Mouse (Mus musculus): ENCODE results near the gene Fgfr2.

Fgfr2 gene

DNA sequence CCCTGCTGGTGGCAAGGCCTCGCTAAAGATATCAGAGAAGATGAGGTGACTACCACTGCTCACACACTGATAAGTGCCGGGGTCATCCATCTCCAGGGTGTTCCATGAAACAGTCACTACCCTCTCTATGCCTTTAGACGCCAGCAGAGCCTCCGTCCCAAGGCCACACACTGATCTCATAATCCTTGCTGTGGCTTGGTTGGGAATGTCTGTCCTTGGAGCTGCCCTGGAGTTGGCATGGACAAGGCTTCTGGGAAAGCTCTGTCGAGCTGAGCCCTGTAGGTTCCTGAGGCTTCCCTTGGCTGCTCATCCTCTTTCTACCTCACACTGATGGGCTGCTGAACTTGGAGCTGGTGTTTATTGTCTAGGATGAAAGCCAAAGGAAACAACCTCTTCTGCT, 2336.4 kb downstream of the Fgfr2 start:
- peak; percentile 15 for DNase-seq

- peak; percentile 87 for DNase-seq
Measured at GRCm38 (mm10) chr7:130785923-130786575, 2337.1 kb downstream of the Fgfr2 start.

DNA sequence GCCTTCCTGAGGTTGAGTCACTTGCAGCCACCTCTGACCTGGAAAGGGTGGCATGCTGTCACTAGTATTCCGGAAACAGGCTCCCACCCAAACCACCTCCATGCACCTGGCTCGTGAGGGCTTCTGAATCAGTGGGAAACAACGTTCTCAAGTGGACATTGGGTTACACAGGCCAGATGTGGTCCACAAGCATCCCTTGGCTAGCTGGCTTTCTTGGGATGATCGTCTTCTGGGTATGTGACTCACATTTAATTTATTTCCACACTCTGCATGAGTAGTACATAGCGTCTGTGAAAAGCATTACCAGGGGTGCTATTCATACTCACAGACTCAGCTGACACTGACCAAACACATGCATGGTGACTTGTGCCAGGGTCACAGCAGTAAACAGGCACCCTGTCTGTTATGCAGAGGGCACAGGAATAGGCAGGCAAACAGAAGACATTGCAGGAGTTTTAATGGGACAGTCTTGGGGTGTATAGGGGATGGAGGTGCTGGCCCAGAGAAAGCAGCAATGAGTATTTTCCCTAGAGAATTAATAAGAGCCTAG, 2340.6 kb downstream of the Fgfr2 start:
- no peak for DNase-seq

DNA sequence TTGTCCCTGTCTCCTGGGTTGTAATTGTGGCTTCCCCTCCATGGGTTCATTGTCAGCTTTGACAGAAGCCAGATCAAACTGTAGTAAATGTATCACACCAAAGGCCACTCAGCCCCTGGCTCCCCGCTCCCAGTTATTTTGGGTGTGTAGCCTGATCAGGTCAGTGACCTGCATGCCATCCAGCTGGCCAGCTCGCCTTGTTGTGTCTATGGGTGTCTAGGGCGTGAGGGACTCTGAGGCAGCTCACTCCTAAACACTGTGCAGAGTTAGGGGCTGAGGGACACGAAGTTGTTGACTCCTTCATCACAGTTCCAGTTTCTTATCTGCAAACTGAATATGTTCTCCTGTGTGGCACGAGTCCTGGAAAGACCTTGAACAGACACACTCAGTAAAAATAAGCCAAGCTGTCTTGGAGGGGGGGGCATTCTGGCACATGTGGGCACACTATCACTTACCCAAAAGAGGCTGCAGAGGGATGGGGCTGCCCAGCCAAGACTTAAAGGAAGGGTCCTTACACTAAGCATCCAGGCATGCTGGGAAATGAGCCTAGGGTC, 2342.2 kb downstream of the Fgfr2 start:
- no peak for DNase-seq

- DNase-seq = no peak
Measured at GRCm38 (mm10) chr7:130773914-130774630, 2349.1 kb downstream of the Fgfr2 start, which contains the start of gene Btbd16. Btbd16 (plus strand) TSS chr7:130774069.

DNA sequence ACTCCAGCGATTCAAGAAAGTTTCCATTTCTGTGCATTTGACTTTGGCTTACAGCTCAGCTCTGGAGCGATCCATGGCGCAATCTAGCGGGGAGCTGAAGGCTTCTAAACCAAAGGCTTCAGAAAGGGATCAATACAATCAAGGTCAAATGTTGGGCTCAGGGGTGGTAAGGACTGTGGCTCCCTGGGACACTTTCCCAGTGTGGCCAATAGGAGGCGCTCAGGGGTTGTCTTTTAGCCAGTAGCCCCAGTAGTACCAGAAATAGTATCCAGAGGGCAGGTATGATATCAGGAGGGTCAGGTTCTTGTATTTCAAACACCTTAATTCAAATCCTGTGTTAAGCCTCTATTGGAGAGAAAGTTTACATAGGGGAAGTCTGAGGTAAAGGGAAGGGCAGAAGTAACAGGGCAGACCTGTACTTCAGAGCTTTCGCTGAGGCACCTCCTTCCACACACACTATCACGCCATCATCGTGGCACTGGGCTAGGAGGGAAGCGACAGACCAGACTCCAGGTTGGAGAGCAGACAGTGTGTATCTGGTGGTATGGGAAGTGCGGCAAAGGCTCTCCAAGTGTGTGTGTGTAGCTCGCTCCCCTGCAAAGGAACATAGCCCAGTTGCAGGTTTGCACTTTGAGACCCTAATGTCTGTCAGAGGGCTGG, 2349.8 kb downstream of the Fgfr2 start:
- DNase-seq = peak; percentile 37

DNA sequence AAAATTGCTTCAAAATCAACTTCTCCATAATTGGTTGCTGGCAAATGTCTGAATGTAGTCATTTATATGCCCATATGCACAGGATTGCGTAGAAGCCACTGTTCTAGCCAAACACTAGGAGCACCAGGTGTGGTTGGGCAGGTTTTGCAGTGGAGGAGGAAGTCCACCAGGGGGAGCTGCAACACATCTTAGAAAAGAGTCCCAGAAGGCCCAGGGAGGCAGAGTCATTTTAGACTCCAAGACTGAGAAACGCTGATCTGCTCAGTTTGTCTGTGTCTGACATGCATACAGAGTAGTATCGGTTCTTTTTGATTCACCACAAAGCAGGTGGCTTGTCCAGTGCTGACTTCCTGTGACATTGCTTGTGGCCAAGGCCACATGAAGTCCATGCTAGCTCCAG, 2352.4 kb downstream of the Fgfr2 start:
- peak; percentile 75 for DNase-seq

- DNase-seq = no peak
Measured at GRCm38 (mm10) chr7:130768151-130768550, 2355.0 kb downstream of the Fgfr2 start.

DNA sequence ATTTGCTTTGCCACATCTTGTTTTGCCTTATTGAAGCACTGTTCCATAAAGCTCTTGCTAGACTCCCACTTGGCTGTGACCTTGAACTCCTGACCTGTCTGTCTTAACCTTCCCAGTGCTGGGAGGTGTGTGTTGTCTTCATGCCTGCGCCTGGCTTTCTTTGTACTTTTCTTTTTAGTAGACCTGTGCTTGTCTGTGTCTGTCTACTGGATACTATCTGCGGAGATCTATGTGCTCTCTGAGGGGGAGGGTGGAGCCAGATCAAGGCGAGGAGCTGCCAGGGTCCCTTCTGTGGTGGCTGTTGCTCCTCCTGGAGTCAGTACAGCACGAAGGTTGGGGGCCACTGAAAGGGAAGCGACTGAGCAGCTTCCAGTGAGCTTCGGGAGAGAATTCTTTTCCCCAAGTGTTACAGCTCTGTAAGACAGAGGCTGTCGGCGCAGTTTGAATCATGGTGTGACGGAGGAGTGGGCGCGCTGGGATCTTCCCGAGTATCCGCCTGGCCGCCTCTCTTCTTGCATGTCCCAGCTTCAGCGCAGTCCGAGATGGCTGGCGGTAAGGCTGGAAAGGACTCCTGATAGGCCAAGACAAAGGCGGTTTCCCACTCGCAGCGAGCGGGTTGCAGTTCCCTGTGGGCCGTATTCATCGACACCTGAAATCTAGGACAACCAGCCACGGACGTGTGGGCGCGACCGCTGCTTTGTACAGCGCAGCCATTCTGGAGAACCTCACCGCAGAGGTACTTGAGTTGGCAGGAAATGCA, 2356.6 kb downstream of the Fgfr2 start:
- no peak for DNase-seq

DNA sequence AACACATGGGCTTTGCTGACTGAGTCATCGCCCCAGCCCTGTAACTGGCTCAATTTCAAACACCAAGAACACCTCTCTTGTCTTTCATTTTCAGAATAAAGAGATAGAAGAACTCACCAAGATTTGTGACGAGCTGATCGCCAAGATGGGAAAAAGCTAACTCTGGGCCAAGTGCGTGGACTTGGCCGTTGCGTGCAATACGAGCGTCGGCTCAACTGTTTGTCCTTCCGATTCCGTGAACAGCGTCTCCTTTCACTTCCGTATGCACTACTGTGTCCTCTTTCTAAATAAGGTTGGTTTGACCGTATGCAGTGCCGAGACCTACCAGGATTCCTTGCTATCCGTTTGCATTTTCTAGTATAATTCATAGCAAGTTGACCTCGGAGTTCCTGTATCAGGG, 2359.0 kb downstream of the Fgfr2 start:
- no peak for DNase-seq

DNA sequence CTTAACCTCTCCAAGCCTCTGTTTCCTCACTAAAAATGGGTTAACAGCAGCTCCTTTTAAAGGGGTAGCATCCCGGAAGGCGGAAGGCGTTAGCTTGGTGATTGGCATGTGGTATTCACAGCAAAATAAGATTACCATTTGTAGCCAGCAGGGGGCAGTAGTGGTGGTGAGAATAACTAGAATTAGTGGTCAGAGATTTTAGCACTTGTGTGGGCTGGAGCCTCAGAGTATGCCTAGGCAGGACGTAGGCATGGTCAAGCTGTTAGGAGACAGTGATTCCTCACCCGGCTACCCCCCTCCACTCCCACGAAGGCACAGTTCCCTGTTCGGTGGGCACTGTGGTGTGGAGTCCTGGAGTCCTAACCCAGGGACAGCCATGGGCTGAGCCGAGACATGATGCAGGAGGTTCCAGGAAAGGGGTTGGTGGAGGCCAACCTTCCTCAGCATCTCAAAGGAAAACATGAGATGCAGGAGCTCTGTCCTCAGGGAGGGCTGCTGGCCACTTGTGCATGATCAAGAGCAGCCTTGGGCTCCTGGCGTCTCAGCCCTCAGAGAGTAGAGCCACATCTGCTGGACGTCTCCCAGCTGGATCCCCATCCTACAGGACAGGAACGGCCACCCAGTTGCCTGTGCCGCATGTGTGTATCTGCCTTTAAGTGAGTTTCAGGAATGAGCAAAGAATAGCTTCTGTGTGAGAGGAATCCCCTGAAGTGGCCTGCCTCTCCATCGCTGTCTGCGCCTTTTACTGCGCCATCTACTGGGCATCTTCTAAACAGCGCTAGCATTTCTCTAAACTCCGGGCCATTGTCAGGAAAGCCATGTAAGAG, 2360.9 kb downstream of the Fgfr2 start:
- DNase-seq = peak; percentile 24

DNA sequence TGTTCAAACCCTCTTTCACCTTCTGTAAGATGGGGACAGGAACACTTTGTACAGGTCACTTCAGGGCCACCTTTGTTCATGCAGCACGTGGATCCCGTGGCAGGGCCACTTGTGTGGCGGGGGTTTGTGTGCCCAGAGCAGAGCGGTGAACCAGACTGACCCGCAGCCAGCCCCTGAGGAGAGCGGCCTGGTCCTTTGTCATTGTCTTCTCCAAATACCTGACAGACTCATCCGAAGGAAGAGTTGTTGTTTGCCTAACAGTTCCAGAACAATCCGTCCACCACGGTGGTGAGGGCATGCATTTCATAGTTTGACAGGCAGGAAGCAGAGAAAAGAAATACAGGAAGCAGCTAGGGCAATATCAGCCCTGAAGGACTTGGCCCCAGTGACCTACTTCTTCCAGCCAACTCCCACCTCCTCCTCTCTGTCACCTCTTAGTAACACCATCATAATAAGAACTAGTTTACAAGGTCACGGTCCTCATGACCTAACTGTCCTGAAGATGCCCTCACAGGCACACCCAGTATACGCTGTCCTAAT, 2365.8 kb downstream of the Fgfr2 start:
- peak; percentile 24 for DNase-seq

DNA sequence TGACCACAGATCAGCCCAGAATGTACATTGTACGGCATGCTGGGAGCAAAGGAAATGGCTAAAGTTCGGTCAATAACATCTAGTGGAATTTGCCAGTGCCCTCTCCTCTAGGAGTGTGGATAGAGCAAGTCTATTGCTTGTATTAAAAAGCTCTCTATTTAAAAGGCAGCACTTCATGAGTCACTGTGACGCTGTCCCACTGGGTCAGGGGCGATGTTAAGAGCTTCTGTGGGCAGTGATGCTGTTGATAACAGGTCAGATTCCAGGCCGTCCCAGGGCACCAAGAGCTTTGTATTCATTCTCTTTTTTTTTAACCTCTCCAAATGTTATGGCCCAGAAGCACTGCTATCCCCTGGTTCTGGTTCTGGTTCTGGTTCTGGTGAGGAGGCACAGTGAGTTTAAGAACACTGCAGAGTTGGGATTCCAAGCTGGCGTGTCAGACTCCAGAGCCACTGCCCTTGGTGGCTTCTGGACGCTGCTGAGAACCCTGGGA, 2366.8 kb downstream of the Fgfr2 start:
- no peak for DNase-seq

- DNase-seq = no peak
Measured at GRCm38 (mm10) chr7:130754790-130755189, 2368.4 kb downstream of the Fgfr2 start.

DNA sequence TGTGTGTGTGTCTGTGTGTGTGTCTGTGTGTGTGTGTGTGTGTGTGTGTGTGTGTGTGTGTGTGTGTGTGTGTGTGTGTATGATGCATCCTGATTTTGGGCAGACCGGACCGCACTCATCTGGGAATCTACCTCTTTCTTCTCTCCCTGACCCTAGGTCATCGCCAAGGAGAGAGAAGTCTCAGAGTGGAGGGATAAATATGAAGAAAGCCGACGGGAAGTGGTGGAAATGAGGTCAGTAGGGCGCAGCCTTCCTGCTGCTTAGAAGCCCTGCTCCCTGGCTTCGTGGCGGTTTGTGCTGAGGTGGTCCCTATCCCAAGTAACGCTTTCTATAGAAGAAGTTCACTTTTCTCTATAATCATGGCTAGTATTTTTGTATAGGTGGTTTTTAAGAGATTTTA, 2371.5 kb downstream of the Fgfr2 start:
- DNase-seq = no peak

GRCm38 (mm10) chr7:130750752-130751490, 2372.2 kb downstream of the Fgfr2 start:
- no peak for DNase-seq

DNA sequence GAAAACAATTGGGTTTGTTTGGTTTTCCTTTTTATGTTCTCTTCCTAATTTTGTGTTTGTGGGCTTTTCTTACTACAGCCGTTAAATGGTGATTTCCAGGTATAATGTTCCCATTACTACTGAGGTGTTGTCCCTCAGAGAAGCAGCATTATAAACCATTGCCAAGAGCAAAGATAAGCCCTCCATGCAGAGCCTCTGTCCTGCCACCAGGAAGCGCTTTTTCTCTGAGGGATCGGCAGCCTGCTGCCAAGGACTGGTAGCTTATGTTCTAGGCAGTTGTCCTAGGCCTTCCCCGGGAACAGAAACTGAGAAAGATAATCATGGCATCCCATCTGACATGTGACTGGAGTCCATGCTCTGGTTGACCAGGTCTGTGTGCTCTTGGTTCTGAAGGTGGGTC, 2374.0 kb downstream of the Fgfr2 start:
- DNase-seq = no peak

DNA sequence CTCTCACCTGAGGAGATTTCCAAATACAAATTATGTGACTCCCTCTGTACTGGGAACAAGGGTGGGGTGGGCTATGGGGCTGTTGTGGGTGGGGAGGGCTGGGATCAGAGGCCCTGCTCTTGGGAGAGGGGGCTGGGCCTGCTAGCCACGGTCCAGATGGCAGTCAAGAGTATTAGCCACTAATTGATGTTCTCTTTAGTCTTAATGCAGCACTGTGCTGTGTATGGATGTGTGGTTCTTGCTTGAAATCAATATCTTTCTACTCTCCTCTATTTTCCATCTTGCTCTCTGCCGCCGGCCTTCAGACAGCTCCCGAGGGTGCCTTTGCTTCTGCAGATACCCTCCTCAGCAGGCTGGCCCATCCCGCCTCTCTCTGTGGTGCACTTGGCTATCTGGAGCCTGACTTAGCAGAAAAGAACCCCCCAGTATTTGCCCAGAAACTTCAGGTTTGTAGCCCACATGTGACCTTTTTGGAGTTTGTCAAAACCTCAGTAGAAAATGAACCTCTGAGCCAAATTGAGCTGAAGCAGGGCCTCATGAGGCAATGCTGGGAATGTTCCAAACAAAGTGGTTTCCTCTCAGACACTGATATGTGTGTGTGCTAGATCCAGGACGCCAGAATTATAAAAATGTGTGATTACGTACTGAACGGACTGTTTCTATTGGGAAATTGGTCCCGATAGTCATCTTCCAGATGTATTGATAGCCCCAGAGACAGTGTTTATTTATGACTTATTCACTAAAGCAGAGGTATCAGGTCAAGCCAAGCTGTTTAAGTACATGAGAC, 2379.7 kb downstream of the Fgfr2 start:
- no peak for DNase-seq

GRCm38 (mm10) chr7:130741099-130741498, 2382.1 kb downstream of the Fgfr2 start:
- no peak for DNase-seq

Measured in kidney, adult 11 months (tissue).